Mouse (Mus musculus): ENCODE data around the gene Gls2. TPM values are rescaled to one million over a fixed set of nuclear protein-coding genes. Genes with fewer than 3 reads are reported as not detected.
A peak's percentile ranks its signal among the peaks of the same experiment; 100 is the strongest.

Gene Gls2
- total RNA-seq, 2 experiments from 2014 or later, result 19.6 to 19.7 TPM

DNA sequence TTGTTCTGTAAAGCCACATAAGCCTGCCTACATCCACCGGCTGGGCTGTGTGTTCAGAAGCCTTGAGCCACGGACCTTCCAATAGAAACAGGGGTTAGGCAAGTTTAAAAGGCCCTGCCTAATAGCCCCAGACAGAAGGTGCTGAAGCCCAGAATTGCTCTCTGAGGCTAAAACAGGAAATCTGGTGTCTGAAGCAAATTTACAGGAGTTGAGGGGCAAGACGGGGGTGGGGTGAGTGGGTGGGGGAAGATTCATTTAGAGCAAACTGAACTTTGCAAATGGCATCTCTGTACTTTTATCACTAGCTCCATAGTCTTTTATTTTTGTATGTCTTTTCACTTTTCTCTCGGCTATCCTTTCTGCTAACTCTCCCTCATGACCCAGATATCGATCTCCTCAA, 36.9 kb downstream of the Gls2 start:
- DNase-seq (ENCODE audit: low spot score in 2 of 2), result no peak

DNA sequence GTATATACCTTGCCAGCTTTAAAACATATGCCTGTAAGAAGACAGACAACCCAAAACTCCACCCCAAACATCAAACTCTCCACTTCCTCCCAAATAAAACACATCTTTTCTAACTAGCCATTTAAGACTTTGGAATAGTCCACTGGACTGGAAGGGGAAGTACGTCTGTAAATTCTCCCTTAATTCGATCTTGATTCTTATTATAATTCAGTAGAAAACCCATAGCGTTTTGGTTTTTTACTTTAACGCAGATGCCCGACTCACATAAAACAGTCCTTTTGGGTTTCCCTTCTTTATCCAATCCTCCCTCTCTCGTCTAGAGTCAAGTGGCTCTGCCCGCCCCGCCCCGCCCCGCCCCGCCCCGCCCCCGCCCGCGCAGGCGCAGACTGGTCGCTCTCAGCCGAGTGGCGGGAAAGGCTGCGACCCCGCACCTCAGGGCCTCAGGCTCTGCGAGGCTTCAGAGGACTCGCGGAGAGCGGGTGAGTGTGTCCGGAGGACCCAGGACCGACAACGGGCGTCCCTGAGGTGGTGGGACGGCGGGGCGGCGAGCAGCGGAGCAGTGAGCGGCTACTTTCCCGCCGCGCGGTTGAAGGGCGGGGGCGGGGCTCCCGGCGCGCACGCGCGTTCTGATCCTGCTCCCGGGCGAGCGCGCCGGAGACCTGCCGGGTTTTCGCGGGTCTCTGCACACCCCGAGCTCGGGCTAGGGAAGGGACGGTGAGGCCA, 37.6 kb downstream of the Gls2 start, which contains the start of gene Timeless:
Gene Timeless, plus strand, starts transcription at position 369 of the 723 bp plus-strand sequence.
- DNase-seq (ENCODE audit: low spot score in 2 of 2), result peak; percentile 79 to 84

DNA sequence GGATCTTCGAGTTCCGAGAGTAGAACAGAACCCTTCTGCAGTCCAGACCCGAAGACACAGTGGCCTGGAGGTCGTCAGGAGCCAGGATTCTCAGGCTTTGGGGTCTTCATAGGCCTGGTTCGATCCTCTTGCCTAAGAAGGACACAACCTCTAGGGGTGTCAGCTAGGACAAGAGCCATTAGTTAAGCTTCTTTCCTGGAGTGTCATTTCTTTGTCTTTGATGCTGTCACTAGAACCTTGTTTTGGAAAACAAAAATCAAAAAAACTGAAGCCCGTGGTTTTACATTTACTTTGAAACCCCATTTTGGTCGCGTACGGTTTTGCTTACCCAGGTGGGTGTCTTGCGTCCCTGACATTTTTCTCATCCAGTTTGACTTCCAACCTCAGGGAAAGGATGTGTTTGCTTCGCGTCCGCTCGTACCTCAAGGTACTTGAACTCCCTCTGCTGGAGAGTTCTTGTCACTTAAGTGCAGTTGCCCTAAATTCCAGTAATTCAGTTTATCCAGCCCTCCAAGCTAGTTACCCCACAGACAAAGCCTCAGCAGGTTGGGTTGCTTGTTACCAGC, 38.2 kb downstream of the Gls2 start:
- DNase-seq (ENCODE audit: low spot score in 2 of 2), result peak in 1 of 2 experiments; percentile 79

DNA sequence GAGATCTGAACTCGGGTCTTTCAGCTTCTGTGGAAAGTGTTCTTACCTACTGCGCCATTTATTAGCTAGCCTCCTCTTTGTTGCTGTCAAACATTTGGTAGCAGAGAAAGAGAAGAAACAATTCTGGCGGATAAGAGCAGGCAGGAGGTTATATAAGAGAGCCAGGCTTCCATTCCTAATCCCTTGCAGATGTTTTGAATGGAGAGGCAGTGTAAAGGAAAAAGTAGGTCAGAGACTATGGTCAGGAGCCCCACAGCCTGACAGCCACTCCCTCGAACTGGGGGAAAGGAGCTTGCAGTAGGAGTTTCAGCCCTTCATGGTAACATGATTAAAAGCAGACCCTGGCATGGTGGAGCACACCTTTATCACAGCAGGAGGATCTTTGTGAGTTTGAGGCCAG, 42.1 kb downstream of the Gls2 start:
- no peak for DNase-seq (ENCODE audit: low spot score in 2 of 2)

DNA sequence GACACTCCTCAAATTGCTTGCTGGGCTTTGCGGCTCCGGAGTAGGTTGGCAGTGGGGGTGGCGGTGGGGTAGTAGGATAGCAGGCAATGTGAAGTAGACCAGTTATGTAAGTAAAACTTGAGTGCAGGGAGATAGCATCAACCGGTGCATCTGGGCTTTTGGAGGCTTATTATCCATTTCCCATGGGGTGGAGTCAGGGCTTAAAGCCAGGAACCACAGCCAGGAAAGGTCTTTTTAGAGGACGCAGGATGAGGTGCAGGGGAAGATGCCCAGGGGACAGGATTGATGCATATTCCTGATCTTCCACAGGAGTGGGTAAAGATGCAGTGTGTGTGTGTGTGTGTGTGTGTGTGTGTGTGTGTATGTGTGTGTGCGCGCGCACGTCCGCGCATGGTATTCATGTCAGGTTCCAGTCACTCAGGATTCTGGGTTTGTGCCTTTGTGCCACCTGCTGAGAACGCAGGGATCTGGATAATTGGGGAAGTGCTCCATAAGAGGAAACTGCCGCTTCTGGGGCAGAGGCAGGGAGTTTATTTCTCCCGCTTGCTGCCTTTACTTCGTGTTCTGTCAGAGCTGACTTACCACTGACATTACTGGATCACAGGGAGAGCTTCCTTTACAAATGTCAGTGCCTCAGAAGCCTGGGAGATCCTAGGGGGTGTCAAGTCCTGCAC, 43.7 kb downstream of the Gls2 start:
- peak in 1 of 2 experiments; percentile 29 for DNase-seq (ENCODE audit: low spot score in 2 of 2)

DNA sequence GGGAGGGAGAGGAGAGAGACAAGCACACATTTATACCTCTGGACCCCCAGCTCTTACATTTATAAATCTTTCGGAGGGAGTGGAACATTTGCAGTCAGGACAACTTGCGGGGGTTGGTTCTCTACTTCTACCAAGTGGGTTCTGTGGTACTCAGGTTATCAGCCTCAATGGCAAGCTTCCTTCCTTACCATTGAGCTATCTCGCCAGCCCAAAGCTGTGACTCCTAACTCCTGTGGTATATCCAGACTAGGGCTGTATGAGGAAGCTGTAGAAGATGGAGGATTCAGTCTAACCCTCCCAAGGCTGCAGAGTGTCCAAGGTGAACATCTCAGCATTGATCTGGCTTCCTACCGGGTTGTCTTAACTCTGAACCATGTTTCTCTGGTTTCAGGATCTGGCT, 44.9 kb downstream of the Gls2 start:
- no peak for DNase-seq (ENCODE audit: low spot score in 2 of 2)

DNA sequence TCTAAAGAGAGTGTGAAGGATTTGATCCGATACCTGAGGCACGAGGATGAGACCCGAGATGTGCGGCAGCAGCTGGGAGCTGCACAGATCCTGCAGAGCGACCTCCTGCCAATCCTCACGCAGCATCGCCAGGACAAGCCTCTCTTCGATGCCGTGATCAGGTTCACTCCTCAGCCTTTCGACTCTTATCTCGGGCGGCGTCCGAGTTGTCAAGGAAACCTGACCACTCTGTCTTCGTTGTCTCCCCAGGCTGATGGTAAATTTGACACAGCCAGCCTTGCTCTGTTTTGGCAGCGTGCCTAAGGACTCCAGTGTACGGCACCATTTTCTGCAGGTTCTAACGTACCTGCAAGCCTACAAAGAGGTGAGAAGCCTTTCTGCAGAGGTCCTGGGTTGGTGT, 45.9 kb downstream of the Gls2 start:
- no peak for DNase-seq (ENCODE audit: low spot score in 2 of 2)

DNA sequence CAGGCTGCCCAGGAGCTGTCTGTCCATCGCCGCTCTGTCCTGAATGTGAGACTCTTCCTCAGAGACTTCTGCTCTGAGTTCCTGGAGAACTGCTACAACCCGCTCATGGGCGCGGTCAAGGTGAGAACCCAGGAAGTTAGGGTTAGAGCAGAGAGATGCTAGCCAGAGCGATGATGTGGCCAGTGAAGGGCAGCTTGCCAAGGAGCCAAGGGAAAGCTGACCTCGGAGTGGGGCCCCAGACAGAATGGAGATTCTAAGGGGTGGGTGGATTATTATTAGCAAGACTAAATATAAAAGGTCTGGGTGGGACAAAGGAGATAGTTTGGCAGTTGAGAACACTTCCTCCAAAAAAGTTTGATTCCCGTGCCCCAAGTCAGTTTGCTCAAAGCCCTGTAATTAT, 49.0 kb downstream of the Gls2 start:
- DNase-seq (ENCODE audit: low spot score in 2 of 2), result no peak

DNA sequence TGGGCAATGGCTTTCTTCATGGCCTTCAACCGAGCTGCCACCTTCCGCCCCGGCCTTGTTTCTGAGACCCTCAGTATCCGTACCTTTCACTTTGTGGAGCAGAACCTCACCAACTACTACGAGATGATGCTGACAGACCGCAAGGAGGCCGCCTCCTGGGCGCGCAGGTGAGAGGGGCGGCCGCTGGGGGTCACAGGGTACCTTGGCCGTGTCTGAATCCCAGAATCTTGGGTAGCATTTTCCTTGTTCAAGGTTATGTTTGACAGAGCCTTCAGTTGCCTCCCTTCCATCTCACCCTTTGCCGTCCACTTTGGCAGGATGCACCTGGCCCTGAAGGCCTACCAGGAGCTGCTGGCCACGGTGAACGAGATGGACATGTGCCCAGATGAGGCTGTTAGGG, 49.9 kb downstream of the Gls2 start:
- DNase-seq (ENCODE audit: low spot score in 2 of 2), result no peak

DNA sequence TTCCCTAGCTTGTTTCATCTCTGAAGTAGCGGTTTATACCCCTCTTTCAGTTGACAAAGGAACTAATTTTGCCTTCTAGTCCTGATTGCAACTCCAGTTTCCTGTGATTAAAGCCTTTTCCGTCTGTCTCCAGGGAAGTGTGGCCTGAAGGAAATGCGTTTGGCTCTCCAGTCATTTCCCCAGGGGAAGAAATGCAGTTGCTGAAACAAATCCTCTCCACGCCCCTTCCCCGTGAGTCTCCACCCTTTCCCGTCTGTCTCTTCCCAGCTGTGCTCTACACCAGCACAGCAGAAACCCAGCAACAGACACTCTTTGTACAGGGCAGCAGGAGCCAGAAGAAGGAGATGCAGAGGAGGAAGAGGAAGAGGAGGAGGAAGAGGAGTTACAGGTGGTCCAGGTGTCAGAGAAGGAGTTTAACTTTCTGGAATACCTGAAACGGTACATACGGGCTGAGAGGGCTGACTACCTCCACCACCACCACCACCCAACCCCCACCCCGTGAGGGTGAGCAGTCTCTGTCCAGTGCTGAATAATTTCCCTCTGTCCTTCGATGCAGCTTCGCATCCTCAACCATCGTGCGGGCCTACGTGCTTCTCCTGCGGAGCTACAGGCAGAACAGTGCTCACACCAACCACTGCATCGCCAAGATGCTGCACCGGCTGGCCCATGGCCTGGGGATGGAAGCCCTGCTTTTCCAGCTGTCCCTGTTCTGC, 52.9 kb downstream of the Gls2 start:
- DNase-seq (ENCODE audit: low spot score in 2 of 2), result no peak

DNA sequence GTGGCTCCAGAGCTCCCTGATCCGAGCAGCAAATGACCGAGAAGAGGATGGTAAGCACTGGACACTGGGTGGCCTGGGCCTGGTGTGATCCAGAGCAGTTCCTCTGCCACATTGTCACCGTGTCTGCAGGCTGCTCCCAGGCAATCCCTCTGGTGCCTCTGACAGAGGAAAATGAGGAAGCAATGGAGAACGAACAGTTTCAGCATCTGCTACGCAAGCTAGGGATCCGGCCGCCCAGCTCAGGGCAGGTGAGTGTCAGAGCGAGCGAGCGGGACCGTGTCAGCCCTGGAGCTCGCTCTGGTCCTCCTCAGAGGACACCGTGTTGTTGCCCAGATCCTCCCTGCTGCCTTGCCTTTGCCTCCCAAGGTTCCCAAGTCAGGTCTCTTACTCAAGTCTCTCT, 56.3 kb downstream of the Gls2 start:
- DNase-seq (ENCODE audit: low spot score in 2 of 2), result no peak

DNA sequence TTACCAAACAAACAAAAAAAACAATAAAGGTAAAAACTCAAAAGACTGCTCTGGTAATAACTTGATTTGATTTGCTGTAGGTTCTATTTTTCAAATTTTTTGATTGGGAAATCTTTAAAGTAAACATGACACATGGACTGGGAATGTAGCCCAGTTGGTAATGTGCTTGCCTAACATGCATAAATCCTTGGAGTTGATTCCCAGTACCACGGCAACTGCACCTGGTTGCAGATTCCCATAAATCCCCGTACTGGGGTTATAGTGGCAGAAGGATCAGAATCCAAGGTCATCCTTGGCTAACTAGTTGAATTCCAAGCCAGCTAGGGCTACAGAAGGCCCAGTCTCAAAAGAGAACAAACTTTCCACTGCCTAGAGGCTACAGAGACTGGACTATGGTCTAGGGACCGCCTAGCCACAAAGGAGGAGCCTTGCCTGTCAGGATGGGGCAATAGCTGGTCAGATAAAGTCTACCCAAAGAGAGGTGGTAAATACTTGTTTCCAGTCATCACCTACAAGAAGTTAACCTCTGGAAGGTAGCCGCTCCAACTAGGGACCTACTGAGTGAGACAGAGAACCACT, 59.5 kb downstream of the Gls2 start, which contains the start of gene Apon:
Gene Apon, plus strand, starts transcription at position 420 of the 579 bp plus-strand sequence.
- DNase-seq (ENCODE audit: low spot score in 2 of 2), result no peak

DNA sequence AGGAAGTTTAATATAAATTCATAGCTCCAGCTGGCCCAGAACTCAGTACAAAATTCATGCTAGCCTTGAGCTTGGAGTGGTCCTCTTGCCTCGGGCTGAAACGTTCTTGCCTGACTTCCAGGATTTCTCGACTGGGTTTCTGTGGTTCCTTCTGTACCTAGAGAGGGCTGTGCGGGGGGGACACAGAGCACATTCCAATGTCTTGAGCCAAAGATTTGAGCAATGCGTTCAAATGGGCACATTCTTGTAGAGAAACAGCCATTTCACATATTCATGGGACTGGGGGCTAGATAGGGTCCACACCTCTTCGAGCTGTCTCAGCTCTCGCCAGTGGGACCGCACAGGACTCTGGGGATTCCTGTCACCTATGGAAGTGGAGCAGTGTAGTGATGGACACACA, 61.7 kb downstream of the Gls2 start:
- DNase-seq (ENCODE audit: low spot score in 2 of 2), result no peak

DNA sequence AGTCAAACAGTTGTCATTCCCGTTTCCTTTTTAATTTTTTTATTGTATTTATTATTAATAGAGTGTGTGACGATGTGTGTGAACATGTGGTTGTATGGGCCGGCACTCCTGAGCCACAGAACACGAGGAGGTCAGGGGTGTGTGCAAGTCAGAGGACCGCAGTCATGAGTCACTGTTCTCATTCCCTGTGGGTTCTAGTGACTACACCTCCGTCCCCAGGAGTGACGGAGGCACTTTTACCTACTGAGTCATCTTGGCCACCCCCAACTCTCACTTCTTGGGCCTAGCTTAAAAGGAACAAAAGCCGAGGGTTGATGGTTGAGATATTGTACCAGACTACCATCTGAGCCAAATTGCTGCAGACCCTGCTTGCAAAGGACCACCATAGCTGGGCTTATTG, 62.1 kb downstream of the Gls2 start:
- no peak for DNase-seq (ENCODE audit: low spot score in 2 of 2)

DNA sequence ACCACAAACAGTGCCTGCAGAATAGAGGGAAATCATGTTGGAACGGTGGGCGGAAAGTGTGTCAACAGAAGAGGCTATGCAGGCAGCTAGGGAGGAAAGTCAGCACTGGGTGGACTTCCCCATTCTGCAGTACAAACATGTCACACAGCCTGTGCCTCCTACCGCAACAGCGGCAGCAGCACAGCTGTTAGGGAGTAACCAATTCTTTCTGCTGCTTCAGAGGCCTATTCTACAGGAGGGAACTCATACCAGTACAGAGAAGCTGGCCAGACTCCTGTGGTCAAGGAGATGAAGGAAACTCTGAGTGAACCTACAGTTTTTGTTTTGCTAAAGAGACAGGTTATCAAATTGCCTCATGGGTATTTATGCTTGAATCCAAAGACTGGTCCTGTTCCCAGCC, 64.7 kb downstream of the Gls2 start:
- no peak for DNase-seq (ENCODE audit: low spot score in 2 of 2)

Other genes with a start within 250 kb of the Gls2 start
- not detected for gene Hsd17b6, start 186.8 kb upstream of the Gls2 start, total RNA-seq (2021)
- 1 to 10 TPM; 6.8 to 7.4 TPM for gene Prim1, start 179.3 kb upstream of the Gls2 start, total RNA-seq (2021)
- gene Naca, start 158.9 kb upstream of the Gls2 start, total RNA-seq (2021), result 100 to 1,000 TPM; 338 to 356 TPM
- 100 to 1,000 TPM; 146 to 153 TPM for gene Ptges3, start 135.5 kb upstream of the Gls2 start, total RNA-seq (2021)
- 1,000 to 10,000 TPM; 1,726 to 1,851 TPM for gene Atp5b, start 111.2 kb upstream of the Gls2 start, total RNA-seq (2021)
- gene Baz2a, start 102.9 kb upstream of the Gls2 start, total RNA-seq (2021), result 10 to 100 TPM; 39.6 to 41.9 TPM
- gene Rbms2, start 14.2 kb upstream of the Gls2 start, total RNA-seq (2021), result 10 to 100 TPM; 12.9 to 15.3 TPM
- 10 to 100 TPM; 10.1 to 10.2 TPM for gene Spryd4, start 17.4 kb downstream of the Gls2 start, total RNA-seq (2021)
- not detected for gene Mip, start 31.4 kb downstream of the Gls2 start, total RNA-seq (2021)
- gene Timeless, start 37.6 kb downstream of the Gls2 start, total RNA-seq (2021), result 1 to 10 TPM; 4.1 to 4.6 TPM
- not detected for gene Apon, start 59.6 kb downstream of the Gls2 start, total RNA-seq (2021)
- not detected for gene Apof, start 74.2 kb downstream of the Gls2 start, total RNA-seq (2021)
- gene Stat2, start 76.1 kb downstream of the Gls2 start, total RNA-seq (2021), result 10 to 100 TPM; 32.0 to 32.1 TPM
- not detected for gene Il23a, start 104.3 kb downstream of the Gls2 start, total RNA-seq (2021)
- 10 to 100 TPM; 12.9 to 13.2 TPM for gene Pan2, start 108.9 kb downstream of the Gls2 start, total RNA-seq (2021)
- 10 to 100 TPM; 79.5 to 88.1 TPM for gene Cnpy2, start 128.0 kb downstream of the Gls2 start, total RNA-seq (2021)
- gene Cs, start 143.3 kb downstream of the Gls2 start, total RNA-seq (2021), result 100 to 1,000 TPM; 227 to 229 TPM
- 10 to 100 TPM; 49.5 to 49.7 TPM for gene Coq10a, start 174.5 kb downstream of the Gls2 start, total RNA-seq (2021)
- 10 to 100 TPM; 45.4 to 49.6 TPM for gene Ankrd52, start 182.7 kb downstream of the Gls2 start, total RNA-seq (2021)
- under 1 TPM in 1 of 2 experiments, not detected in 1; 0.37 TPM for gene Slc39a5, start 206.8 kb downstream of the Gls2 start, total RNA-seq (2021)
- gene Nabp2, start 217.0 kb downstream of the Gls2 start, total RNA-seq (2021), result 10 to 100 TPM; 96.5 to 98.5 TPM
- gene Rnf41, start 217.2 kb downstream of the Gls2 start, total RNA-seq (2021), result 10 to 100 TPM; 74.0 to 76.8 TPM

All from layer of hippocampus, adult 18-20 months (tissue).